Mouse (Mus musculus): ENCODE data around the gene Gjb2.

DNA sequence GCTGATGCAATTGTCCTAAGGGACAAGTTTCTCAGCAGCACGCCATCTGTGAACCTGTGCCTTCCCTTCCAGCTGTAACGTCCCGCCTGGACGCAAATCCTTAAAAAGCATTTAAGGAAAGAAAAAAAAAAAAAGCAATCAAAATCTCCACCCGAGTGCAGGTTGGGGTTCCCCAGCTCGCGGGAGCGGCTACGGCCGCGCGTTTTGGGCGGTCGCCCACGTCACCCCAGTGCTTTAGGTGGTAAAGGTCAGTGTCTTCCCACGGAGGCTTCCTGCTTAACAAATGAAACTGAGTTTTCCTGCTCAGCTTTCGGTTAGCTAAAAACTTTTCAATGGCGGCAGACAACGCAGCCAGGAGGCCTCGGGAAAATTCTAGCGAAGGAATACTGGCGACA lies 794 bp downstream of the Gjb2 start:
- TF ChIP-seq CTCF (IDR thresholded peaks at IDR 0.05; ENCODE audit: low read depth, low read length), result no peak
- no peak for TF ChIP-seq POLR2A (IDR thresholded peaks at IDR 0.05; ENCODE audit: extremely low read depth, insufficient read depth, low read length)
